Mouse (Mus musculus): ENCODE measurements around the gene Olfr74.
"Not testable (repeated sequence)": the region's sequence is repeated elsewhere in the genome, so short reads cannot be mapped to it uniquely, and the experiment has no call there.

Olfr74 gene

DNA sequence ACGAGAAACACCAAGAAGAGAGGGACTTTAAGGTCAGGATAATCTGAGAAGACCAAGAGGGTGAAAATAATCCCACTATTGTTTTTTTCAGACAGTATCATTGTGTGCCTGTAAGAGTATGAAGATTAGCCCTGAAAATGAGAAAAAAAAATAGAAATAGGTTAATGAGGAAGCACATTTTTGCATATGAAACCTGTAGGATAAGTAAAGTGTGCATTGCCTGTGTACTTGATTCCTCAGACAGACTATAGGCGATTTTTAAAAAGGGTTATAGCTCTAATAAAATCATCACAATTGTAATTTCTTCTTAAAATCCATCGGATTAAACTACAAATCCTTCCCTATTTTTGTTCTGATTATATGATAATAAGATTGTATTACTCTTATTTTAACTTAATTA is at the start of gene Olfr74:
Gene Olfr74 (minus strand): TSS at position 101 of the 400 bp plus-strand sequence.
- DNase-seq (ENCODE audit: low read depth, low spot score): no peak

DNA sequence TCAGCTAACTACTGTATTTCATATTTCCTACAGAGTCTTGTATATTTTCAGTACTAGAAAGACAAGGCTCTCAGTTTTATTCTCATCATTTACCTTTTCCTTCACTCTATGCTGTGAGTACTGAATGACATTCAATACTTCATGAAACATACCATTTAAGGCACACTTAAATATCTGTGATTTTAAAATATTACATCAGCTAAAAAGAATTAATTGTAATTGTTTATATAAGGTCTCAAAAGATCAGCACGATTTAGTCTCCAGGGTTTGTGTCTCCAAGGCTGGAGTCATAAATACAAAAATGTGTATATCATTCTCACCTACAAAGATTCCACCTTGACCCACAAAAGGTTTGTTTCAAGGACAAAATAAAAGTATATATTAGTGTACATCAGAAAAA is 48.0 kb upstream of the Olfr74 start, which contains the start of gene Olfr1161:
Gene Olfr1161 (plus strand): TSS at position 301 of the 400 bp plus-strand sequence.
- not testable (repeated sequence) for DNase-seq (ENCODE audit: low read depth, low spot score)

DNA sequence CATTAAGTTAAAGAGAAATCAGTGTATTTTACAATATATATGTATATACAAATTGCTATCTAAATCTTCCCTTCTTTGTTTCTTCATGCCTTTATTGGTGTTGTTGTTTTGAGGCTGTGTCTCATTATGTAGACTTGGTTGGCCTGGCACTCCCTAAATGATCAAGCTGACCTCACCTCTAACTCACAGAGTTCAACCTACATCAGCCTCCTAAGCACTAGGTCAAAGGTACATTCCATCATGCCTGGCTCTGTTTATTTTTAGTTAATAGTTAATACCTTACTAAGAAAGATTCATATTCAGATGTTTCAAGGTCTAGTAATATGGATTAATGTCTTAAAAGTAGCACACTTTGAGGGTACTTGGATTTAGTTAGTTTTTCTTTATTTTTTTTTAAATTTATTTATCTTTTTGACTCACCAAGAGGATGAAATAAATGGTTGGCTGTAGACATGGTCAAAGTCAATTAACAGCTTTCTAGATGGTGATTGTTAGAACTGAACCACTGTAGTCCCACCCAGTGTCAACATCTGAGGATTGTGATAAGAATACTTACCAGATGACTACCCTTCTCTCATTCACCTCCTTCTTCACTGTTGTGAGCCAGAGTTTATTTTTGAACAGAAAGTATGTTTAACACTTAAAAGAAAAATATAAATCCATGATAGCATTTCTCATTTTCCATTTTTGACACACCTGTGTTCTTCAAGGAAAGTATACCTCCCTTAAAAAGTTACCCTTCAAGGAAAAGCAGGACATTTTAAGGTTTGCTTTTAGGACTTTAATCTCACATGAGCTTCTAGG is 33.3 kb upstream of the Olfr74 start, which contains the start of gene Olfr1160:
Gene Olfr1160 (minus strand): TSS at position 754 of the 804 bp plus-strand sequence.
- DNase-seq (ENCODE audit: low read depth, low spot score): no peak

DNA sequence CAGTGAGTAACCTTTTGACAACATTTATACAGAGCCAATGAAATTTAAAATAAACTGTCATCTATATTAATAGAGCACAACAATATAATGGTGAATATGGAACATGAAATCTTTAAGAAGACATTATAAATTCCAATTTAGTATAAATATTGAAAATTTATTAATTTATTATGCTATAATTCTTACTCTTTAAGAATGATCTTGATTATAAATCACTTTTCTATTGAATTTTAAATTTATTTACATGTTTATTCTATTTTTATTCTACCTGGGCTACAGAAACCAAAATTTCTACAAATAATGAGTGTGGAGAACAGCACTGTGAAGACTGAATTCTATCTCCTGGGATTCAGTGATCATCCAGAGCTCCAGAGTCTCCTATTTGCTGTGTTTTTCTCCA is 15.3 kb upstream of the Olfr74 start, which contains the start of gene Olfr1158:
Gene Olfr1158 (plus strand): TSS at position 301 of the 400 bp plus-strand sequence.
- no peak for DNase-seq (ENCODE audit: low read depth, low spot score)

DNA sequence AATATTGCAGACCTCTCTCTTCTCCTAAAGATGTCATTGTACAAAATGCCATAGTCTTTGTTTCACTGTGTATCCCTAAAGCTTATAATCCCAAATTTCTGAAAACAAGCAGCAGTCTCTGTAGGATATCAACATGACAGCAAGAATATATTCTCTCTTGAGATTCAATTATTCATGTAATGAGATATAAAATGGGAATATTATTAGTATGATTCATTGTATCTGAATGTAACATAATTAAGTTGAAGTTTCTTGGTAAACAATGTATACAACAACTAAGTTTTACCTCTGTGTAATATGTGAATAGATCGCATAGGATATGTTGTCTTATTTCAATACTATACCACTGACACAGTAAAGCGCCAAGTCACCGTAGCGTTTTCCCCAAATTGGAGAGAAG is 6.3 kb downstream of the Olfr74 start, which contains the start of gene Olfr1157:
Gene Olfr1157 (minus strand): TSS at position 101 of the 400 bp plus-strand sequence.
- DNase-seq (ENCODE audit: low read depth, low spot score): no peak

DNA sequence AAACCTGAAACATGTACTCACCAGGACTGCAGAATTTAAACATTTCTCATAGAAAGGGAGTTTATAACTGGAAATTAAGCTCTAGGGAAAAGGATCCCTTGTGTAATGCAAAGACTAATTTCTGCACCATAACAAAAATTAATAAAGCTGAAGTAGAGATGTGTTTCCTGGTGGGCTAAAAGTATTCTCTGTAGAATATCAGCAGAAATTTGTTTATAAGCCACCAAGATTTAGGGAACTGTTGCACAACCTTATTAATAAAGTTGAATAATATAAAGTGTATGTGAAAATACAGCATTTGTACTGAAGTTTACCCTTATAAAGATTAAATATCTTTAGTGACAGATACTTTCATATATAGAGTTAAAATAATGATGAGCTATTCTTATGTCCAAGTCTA is 21.5 kb downstream of the Olfr74 start, which contains the start of gene Olfr1156:
Gene Olfr1156 (minus strand): TSS at position 101 of the 400 bp plus-strand sequence.
- DNase-seq (ENCODE audit: low read depth, low spot score): no peak

DNA sequence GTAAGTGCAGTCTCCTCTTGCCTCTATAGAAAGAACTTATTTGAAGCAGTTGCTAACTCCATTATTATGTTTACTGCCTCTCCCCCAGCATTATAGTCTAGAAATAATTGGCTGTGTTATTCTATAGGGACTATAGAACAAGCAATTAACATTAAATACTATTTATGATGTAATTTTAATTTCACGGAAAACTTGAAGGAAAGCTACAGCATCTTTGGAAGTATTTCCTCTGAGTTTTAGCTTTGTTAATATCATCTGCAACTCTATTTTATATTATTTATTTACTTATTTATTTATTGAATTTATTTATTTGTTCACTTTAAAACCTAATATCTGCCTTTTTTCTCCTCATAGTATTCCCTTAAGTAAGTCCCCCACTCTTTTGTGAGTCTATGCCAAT is 29.4 kb downstream of the Olfr74 start, which contains the start of gene Olfr1155:
Gene Olfr1155 (minus strand): TSS at position 101 of the 400 bp plus-strand sequence.
- no peak for DNase-seq (ENCODE audit: low read depth, low spot score)

Data from mesoderm, embryonic 11.5 days (tissue).